Mouse (Mus musculus) layer of hippocampus, postnatal 25 days (tissue): ENCODE data around the gene Pdrg1. TPM values are rescaled to one million over a fixed set of nuclear protein-coding genes. Genes with fewer than 3 reads are reported as not detected.

Source experiments
- DNase-seq, 2 experiments: peaks; one replicate each; pipeline ENCODE4 v3.0.0; 2022; ENCODE audit warnings: mixed read lengths in 2 of 2, low spot score in 1 of 2; ENCODE audit errors: extremely low spot score in 1 of 2
- total RNA-seq, 2 experiments: library from RNA; stranded (reverse); gene quantifications; 2 replicates each; pipeline ENCODE4 v1.2.3; 2021

Gene Pdrg1
- total RNA-seq: 10 to 100 TPM; 41.2 to 43.8 TPM

GRCm38 (mm10) chr2:153014758-153015593 is at the start of gene Pdrg1:
Pdrg1 (minus strand) TSS chr2:153015427.
- peak; percentile 93 to 95 for DNase-seq

GRCm38 (mm10) chr2:153064190-153064970 is 49.2 kb upstream of the Pdrg1 start:
- DNase-seq: no peak

GRCm38 (mm10) chr2:153063394-153063793 is 48.2 kb upstream of the Pdrg1 start:
- no peak for DNase-seq

- DNase-seq: no peak
Observed at GRCm38 (mm10) chr2:153060216-153060615, 45.0 kb upstream of the Pdrg1 start.

GRCm38 (mm10) chr2:153058365-153058764 is 43.1 kb upstream of the Pdrg1 start:
- DNase-seq: no peak

GRCm38 (mm10) chr2:153055270-153055920 is 40.2 kb upstream of the Pdrg1 start:
- no peak for DNase-seq

- DNase-seq: no peak
Observed at GRCm38 (mm10) chr2:153053896-153054295, 38.7 kb upstream of the Pdrg1 start.

- DNase-seq: peak in 1 of 2 experiments; percentile 29
Observed at GRCm38 (mm10) chr2:153052700-153053351, 37.6 kb upstream of the Pdrg1 start.

GRCm38 (mm10) chr2:153051537-153051936 is 36.3 kb upstream of the Pdrg1 start:
- no peak for DNase-seq

- no peak for DNase-seq
Observed at GRCm38 (mm10) chr2:153051095-153051494, 35.9 kb upstream of the Pdrg1 start.

- DNase-seq: no peak
Observed at GRCm38 (mm10) chr2:153049997-153050358, 34.8 kb upstream of the Pdrg1 start.

- peak in 1 of 2 experiments; percentile 18 for DNase-seq
Observed at GRCm38 (mm10) chr2:153049288-153049996, 34.2 kb upstream of the Pdrg1 start.

- peak; percentile 45 to 77 for DNase-seq
Observed at GRCm38 (mm10) chr2:153047828-153048465, 32.7 kb upstream of the Pdrg1 start.

GRCm38 (mm10) chr2:153045884-153046299 is 30.7 kb upstream of the Pdrg1 start:
- DNase-seq: peak in 1 of 2 experiments; percentile 23

- no peak for DNase-seq
Observed at GRCm38 (mm10) chr2:153043886-153044285, 28.7 kb upstream of the Pdrg1 start.

- no peak for DNase-seq
Observed at GRCm38 (mm10) chr2:153036690-153037089, 21.5 kb upstream of the Pdrg1 start.

GRCm38 (mm10) chr2:153033545-153034230 is 18.5 kb upstream of the Pdrg1 start:
- DNase-seq: no peak

GRCm38 (mm10) chr2:153032973-153033372 is 17.7 kb upstream of the Pdrg1 start:
- no peak for DNase-seq
